Mouse (Mus musculus) forebrain, embryonic 16.5 days (tissue): ENCODE results near the gene Gipr. TPM values are rescaled to one million over a fixed set of nuclear protein-coding genes. Genes with fewer than 3 reads are reported as not detected.

Experiments used
- ATAC-seq: fragments of 200-750 bp; cut with Nextera tagmentation; 2 replicates; pipeline ENCODE4 v1.8.0; 2017; ENCODE audit warnings: mild to moderate bottlenecking, moderate library complexity
- H3K27ac ChIP-seq: fragments of 300-500 bp; sonication (generic); 2 replicates; pipeline ENCODE4 v1.5.1; 2014; ENCODE audit warnings: low read length, control low read depth
- H3K27me3 ChIP-seq: fragments of 300-500 bp; sonication (generic); replicated peaks from 2 replicates; pipeline ENCODE4 v1.6.1; 2014; ENCODE audit warnings: low read length; ENCODE audit not compliant: control insufficient read depth, insufficient read depth
- H3K36me3 ChIP-seq: fragments of 300-500 bp; sonication (generic); 2 replicates; pipeline ENCODE4 v1.6.1; 2014; ENCODE audit not compliant: control insufficient read depth, insufficient read depth
- H3K4me1 ChIP-seq: fragments of 300-500 bp; sonication (generic); replicated peaks from 2 replicates; pipeline ENCODE4 v1.6.1; 2014; ENCODE audit warnings: low read length; ENCODE audit not compliant: control insufficient read depth, insufficient read depth
- H3K4me2 ChIP-seq: fragments of 300-500 bp; sonication (generic); 2 replicates; pipeline ENCODE4 v1.6.1; 2014; ENCODE audit warnings: mild to moderate bottlenecking, low read length, control low read depth
- H3K4me3 ChIP-seq: fragments of 300-500 bp; sonication (generic); replicated peaks from 2 replicates; pipeline ENCODE4 v1.5.1; 2014; ENCODE audit warnings: mild to moderate bottlenecking, low read length, control low read depth
- H3K9ac ChIP-seq: fragments of 300-500 bp; sonication (generic); replicated peaks from 2 replicates; pipeline ENCODE4 v1.6.1; 2014; ENCODE audit warnings: low read depth, low read length, control low read depth
- H3K9me3 ChIP-seq: fragments of 300-500 bp; sonication (generic); 2 replicates; pipeline ENCODE4 v1.6.1; 2016; ENCODE audit warnings: low read length; ENCODE audit not compliant: control insufficient read depth
- WGBS: fragments of 180-500 bp; shearing (Covaris S2); extraction: QIAGEN DNeasy Blood & Tissue Kit; methylation state at CpG from one replicate; pipeline ENCODE4 v1.1.7; 2014; 5-methylcytosine and 5-hydroxymethylcytosine counted together
- polyA plus RNA-seq: library from polyadenylated mRNA; unstranded; fragments of >200 nt; fragmentation: Nextera tagmentation; extraction: Ambion mirVana; gene quantifications from 2 replicates; pipeline ENCODE4 v1.2.1, GENCODE M21; 2015

The Gipr gene
- polyA plus RNA-seq, 1 experiment from 2014 or later: 32.1 TPM

DNA sequence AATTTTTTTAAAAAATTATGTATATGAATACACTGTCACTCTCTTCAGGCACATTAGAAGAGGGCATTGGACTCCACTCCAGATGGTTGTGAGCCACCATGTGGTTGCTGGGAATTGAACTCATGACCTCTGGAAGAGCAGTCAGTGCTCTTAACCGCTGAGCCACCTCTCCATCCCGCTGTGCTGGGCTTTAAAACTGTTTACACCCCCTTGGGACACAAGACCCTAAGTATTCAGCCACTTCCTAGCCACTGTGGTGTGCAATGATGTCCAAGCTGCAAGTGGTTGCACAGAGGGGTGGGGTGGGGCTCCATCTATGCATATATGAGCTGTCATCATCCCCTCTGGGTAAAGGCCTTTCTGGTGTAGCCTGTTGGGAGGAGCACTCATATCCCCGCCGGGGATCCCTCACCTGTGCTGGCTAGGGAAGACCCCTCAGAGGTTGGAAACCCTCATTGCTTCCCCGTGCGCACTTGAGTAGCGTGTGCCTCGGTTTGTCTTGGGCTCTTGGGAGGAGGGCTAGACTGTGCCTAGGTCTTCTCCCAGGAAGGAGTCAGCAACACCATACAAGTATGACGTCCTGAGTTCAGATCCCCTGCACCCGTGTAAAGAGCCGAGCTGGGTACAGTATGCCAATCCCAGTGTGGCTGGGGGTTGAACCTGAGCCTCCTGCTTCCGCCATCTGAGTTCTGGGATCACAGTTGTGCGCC, 42.4 kb upstream of the Gipr start:
- no peaks in the 10 kb centered on the region for H3K27me3 ChIP-seq
- ATAC-seq: no peak
- 82% methylated on average over 13 of the region's 13 CpGs for WGBS

DNA sequence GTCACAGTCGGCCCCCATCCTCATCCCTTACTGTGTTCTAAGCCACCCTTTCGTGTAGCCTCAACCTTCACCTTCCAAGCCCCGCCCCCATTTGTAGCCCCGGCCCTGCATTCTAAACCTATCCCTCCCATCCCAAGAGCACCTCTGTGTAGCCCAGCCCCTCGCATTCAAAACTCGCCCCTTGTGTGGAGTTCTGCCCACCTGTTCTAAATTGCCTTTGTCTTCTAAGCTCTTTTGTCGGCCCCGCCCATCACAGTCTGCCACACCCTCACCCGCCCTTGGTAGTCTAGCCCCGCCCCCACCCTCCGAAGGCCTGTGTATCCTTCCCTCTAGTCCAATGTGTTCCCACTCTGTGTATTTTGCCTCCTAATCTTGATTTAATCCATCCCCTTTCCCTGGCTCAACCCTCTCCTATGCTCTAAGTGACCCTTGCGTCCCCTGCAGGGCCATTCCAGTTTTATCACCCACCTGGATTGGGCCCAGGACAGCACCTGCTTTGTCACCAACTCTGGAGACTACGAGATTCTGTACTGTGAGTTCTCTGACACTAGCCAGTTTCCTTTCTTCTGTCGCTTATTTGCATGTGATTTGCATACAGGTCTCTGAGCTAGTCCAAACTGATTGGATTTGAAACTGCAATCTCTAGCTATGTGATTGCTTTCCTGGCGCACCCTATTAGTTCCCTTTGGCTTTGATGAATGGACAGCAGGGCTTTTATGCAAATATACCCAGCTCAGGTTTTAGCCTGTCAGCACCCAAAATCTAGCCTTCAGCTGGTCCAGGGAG, 36.3 kb upstream of the Gipr start:
- no peak for ATAC-seq
- WGBS: 60% methylated on average over 15 of the region's 15 CpGs
- no peak overlapping the region for H3K4me3 ChIP-seq
- H3K9me3 ChIP-seq: no peaks in the 10 kb centered on the region
- no peaks in the 10 kb centered on the region for H3K4me1 ChIP-seq
- H3K27ac ChIP-seq: no peak overlapping the region
- no peak overlapping the region for H3K4me2 ChIP-seq
- peaks cover 11% of the 10 kb centered on the region for H3K36me3 ChIP-seq
- H3K27me3 ChIP-seq: no peaks in the 10 kb centered on the region
- no peak overlapping the region for H3K9ac ChIP-seq

More for the DNA sequence above, 42.4 kb upstream of the Gipr start:
- H3K9ac ChIP-seq: no peak overlapping the region
- no peak overlapping the region for H3K27ac ChIP-seq
- no peaks in the 10 kb centered on the region for H3K9me3 ChIP-seq
- H3K4me1 ChIP-seq: peaks cover 8% of the 10 kb centered on the region
- peaks cover 8% of the 10 kb centered on the region for H3K36me3 ChIP-seq
- no peak overlapping the region for H3K4me3 ChIP-seq
- H3K4me2 ChIP-seq: no peak overlapping the region

DNA sequence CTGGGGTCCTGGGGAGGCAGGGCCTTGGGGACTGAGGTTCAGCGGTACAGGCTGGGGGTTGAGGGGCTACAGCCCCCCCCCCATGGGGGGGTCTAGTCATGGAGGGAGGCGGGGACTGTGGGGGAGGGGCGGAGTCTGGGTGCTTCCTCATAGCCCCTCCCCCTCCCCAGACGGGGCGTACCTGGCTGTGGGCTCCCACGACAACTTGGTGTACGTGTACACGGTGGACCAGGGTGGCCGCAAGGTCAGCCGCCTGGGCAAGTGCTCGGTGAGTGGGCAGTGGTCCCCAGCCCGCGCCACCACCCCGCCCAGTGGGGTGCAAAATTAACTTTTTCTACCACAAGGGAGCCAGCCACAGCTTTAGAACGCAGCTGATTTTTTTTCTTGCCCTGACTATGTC, 35.7 kb upstream of the Gipr start:
- WGBS: 69% methylated on average over 13 of the region's 15 CpGs
- ATAC-seq: no peak
- Histone ChIP-seq H3K36me3 (peaks cover 11% of the 10 kb centered on the region), H3K9me3 (no peaks in the 10 kb centered on the region), H3K4me1 (no peaks in the 10 kb centered on the region), H3K4me2 (no peak overlapping the region), H3K27ac (no peak overlapping the region), H3K9ac (no peak overlapping the region), H3K27me3 (no peaks in the 10 kb centered on the region), H3K4me3 (no peak overlapping the region)

DNA sequence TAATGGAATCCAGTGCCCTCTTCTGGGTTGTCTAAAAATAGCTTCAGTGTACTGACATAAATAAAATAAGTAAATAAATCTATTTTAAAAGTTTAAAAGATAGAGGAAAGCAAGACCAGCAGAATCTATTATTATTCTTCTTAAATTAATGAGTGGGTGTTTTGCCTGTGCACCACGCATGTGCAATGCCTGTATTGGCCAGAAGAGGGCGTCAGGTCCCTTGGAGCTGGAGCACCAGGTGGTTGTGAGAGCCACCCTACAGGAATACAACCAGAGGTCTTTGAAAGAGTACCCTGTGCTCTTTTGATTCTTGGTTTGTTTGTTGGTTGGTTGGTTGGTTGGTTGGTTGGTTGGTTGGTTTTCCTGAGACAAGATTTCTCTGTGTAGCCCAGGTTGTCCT, 32.1 kb upstream of the Gipr start:
- Histone ChIP-seq H3K27ac (no peak overlapping the region), H3K27me3 (no peaks in the 10 kb centered on the region), H3K4me1 (no peaks in the 10 kb centered on the region), H3K9ac (no peak overlapping the region), H3K36me3 (peaks cover 20% of the 10 kb centered on the region), H3K4me3 (no peak overlapping the region), H3K9me3 (no peaks in the 10 kb centered on the region), H3K4me2 (no peak overlapping the region)
- ATAC-seq: no peak
- 38% methylated on average over 2 of the region's 2 CpGs for WGBS

DNA sequence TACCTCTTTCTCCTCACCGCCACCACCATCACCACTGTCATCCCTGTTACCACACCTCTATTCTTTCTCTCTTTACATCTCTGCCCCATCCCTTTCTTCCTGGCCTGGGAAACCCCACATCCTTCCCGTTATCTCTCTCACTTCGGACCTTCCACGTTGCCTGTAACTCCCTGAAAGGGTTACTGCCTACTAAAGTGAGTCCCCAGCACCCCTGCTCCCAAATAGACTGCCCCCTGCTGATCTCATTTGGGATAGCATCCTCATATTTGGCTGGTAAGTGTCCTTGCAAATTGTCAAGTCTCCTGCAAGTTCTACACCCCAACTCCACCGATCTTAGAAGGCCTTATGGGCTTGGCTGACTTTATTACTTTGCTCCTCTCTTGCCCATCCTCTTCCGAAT, 30.7 kb upstream of the Gipr start:
- Histone ChIP-seq H3K4me2 (no peak overlapping the region), H3K9ac (no peak overlapping the region), H3K27me3 (no peaks in the 10 kb centered on the region), H3K4me3 (no peak overlapping the region), H3K9me3 (no peaks in the 10 kb centered on the region), H3K36me3 (peaks cover 22% of the 10 kb centered on the region), H3K27ac (no peak overlapping the region), H3K4me1 (no peaks in the 10 kb centered on the region)
- no peak for ATAC-seq
- WGBS: 73% methylated on average over 6 of the region's 6 CpGs

DNA sequence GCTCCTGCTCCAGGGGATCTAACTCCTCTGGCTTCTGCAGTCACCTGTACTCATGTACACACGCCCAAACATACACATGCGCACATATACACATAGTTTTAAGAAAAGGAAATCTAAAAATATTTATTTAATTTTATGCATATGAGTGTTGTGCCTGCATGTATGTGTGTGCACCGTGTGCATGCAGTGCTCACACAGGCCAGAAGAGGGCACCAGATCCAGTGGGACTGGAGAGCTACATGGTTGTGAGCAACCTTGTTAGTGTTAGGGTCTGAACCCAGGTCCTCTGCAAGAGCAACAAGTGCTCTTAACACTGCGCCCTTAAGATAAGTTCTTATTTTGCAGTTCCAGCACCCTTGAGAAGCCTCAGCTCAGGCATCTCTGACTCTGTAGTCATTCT, 28.7 kb upstream of the Gipr start:
- Histone ChIP-seq H3K9me3 (no peaks in the 10 kb centered on the region), H3K27ac (no peak overlapping the region), H3K4me2 (no peak overlapping the region), H3K9ac (no peak overlapping the region), H3K4me3 (no peak overlapping the region), H3K4me1 (no peaks in the 10 kb centered on the region), H3K36me3 (peaks cover 22% of the 10 kb centered on the region), H3K27me3 (no peaks in the 10 kb centered on the region)
- no peak for ATAC-seq
- WGBS: 97% methylated on average over 4 of the region's 4 CpGs

DNA sequence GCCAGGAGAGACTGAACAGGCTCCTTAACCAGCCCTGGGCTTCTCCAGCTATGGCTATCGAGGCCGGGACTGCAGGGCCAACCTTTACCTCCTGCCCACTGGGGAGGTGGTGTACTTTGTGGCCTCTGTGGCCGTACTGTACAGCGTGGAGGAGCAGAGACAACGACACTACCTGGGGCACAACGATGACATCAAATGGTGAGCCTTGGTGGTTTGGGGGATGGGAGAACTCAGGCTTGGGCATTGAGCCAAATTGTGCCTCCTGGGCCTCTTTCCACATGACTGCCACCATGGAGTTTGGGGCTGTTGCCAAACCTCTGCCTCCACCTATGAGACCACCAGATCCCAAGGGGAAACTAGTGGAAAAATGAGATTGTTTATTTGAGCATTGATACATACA, 18.8 kb upstream of the Gipr start:
- Histone ChIP-seq H3K27ac (peak overlapping the region; percentile 75), H3K9me3 (no peaks in the 10 kb centered on the region), H3K4me2 (no peak overlapping the region), H3K9ac (no peak overlapping the region; the same call in 1 of the 2 replicates), H3K4me1 (peaks cover 21% of the 10 kb centered on the region), H3K4me3 (no peak overlapping the region), H3K36me3 (peaks cover 12% of the 10 kb centered on the region), H3K27me3 (peaks cover 4% of the 10 kb centered on the region)
- ATAC-seq: 0 out of 2 replicates have a peak, but pooled peaks have one; percentile 26
- WGBS: 37% methylated on average over 6 of the region's 6 CpGs

DNA sequence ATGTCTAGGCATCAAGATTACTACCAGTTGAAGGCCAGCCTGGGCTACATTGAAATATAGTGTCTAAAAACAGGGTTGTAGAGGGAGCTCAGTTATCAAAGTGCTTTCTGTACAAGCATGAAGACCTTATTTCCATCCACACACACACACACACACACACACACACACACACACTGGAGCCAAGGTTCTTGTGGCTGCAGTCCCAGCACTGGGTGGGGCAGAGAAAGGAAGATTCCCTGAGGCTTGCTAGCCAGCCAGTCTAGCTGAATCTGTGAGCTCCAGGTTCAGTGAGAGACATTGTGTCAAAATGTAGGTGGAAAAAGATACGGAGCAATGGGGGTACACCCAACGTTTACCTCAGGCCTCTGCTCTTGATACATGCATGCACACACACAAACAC, 18.3 kb upstream of the Gipr start:
- Histone ChIP-seq H3K27me3 (peaks cover 9% of the 10 kb centered on the region), H3K4me3 (no peak overlapping the region), H3K9ac (no peak overlapping the region), H3K9me3 (no peaks in the 10 kb centered on the region), H3K4me1 (peaks cover 26% of the 10 kb centered on the region), H3K36me3 (peaks cover 12% of the 10 kb centered on the region), H3K27ac (peak overlapping the region; percentile 75), H3K4me2 (no peak overlapping the region)
- no peak for ATAC-seq
- 35% methylated on average over 2 of the region's 2 CpGs for WGBS

DNA sequence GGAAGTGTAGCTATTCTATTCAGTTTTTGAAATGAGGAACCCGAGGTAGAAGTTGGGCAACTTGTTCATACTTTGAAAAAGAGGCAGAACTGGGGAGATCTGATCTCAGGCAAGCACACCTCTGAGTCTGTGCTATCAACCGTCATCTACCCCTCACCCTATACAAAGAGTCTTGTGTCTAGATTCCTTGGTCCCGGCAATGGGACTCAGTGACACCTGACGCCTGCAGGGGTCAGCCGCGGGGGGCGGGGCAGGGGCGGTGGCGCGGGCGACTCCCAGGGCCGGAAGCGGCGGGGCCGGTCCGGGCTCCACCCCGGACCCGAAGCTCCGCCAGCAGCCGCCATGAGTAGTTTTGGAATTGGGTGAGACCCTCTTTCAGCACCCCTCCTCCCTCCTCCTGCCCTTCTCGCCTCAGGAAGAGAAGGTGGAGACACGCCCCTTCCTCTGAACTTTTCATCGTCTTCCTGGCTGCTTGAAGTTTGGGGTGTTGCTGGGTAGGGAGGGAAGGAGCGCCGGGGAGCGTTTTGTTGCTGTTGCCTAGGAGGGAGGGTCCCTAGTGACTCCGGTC, 15.0 kb upstream of the Gipr start:
- H3K36me3 ChIP-seq: no peaks in the 10 kb centered on the region
- ATAC-seq: no peak
- peak overlapping the region; percentile 29 for H3K4me3 ChIP-seq
- H3K4me1 ChIP-seq: peaks cover 46% of the 10 kb centered on the region
- H3K9ac ChIP-seq: peak overlapping the region; percentile 45
- WGBS: 2% methylated on average over 26 of the region's 27 CpGs
- H3K27ac ChIP-seq: no peak overlapping the region
- no peaks in the 10 kb centered on the region for H3K9me3 ChIP-seq
- peaks cover 14% of the 10 kb centered on the region for H3K27me3 ChIP-seq
- peak overlapping the region; percentile 46 for H3K4me2 ChIP-seq
